Mouse (Mus musculus) thymus, adult 2 months (tissue): ENCODE data around the gene Lsm2. TPM values are rescaled to one million over a fixed set of nuclear protein-coding genes. Genes with fewer than 3 reads are reported as not detected.
"Not testable (repeated sequence)": the region's sequence is repeated elsewhere in the genome, so short reads cannot be mapped to it uniquely, and the experiment has no call there.

Source experiments
- DNase-seq: peaks from one replicate; pipeline ENCODE4 v3.0.0; 2021
- H3K27ac ChIP-seq: fragments of 200-500 bp; 2 replicates; pipeline ENCODE4 v1.5.1; 2012; ENCODE audit warnings: low read length, control low read depth; ENCODE audit not compliant: control insufficient read depth, insufficient read depth
- H3K27me3 ChIP-seq: fragments of 200-500 bp; 2 replicates; pipeline ENCODE4 v1.6.1; 2012; ENCODE audit warnings: mild to moderate bottlenecking, low read length, moderate library complexity, mixed read lengths; ENCODE audit not compliant: control insufficient read depth, insufficient read depth
- H3K36me3 ChIP-seq: fragments of 200-500 bp; 2 replicates; pipeline ENCODE4 v1.6.1; 2012; ENCODE audit warnings: mild to moderate bottlenecking, low read length, moderate library complexity; ENCODE audit not compliant: control insufficient read depth, insufficient read depth
- H3K4me1 ChIP-seq: fragments of 200-500 bp; replicated peaks from 2 replicates; pipeline ENCODE4 v1.6.1; 2012; ENCODE audit warnings: low read length; ENCODE audit not compliant: control insufficient read depth, insufficient read depth
- H3K4me3 ChIP-seq: fragments of 200-500 bp; 2 replicates; pipeline ENCODE4 v1.5.1; 2012; ENCODE audit warnings: mild to moderate bottlenecking, low read length, control low read depth, moderate library complexity; ENCODE audit not compliant: control insufficient read depth, insufficient read depth
- CTCF ChIP-seq: fragments of 200-500 bp; IDR thresholded peaks from 2 replicates; pipeline ENCODE4 v1.5.1; 2012; ENCODE audit warnings: mild to moderate bottlenecking, control low read depth, low read length, moderate library complexity, borderline replicate concordance; ENCODE audit not compliant: control insufficient read depth, poor library complexity, insufficient read depth; ENCODE audit errors: extremely low read depth
- POLR2A ChIP-seq: fragments of 200-500 bp; IDR thresholded peaks from 2 replicates; pipeline ENCODE4 v1.6.1; 2012; ENCODE audit warnings: mild to moderate bottlenecking, low read length, control low read depth, moderate library complexity; ENCODE audit not compliant: control insufficient read depth, poor library complexity, insufficient read depth; ENCODE audit errors: extremely low read depth
- WGBS: fragments of 180-500 bp; shearing (Covaris S2); methylation state at CpG from one replicate; pipeline ENCODE4 v1.1.7; 2018; 5-methylcytosine and 5-hydroxymethylcytosine counted together
- polyA plus RNA-seq: library from polyadenylated mRNA; depleted of rRNA; stranded (reverse); fragments of >200 nt; gene quantifications from 2 replicates; pipeline ENCODE4 v1.2.3, GENCODE M21; 2012

Gene Lsm2
- polyA plus RNA-seq, 1 experiment, result 207 TPM

DNA sequence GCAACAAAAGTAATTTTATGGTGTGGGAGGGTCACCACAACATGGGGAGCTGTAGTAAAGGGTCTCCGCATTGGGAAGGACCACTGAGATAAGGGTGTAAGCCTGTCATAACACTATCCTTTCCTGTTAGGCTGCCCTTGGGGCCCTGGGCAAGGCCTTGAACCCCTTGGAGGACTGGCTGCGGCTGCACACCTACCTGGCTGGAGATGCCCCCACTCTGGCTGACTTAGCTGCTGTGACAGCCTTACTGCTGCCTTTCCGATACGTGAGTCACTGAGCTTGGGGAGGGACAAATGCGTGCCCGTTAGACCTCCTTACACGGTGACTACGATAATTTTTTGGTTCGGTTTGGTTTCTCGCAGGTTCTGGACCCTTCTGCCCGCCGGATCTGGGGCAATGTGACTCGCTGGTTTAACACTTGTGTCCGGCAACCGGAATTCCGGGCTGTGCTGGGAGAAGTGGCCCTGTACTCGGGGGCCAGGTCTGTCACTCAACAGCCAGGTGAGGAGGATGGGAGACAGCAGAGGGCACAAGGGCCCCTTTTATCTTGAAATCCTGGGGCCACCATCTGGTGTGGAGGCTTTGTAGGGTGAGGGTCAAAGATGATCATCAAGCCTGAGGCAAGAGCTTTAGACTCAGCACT is 22.5 kb downstream of the Lsm2 start:
- 97% methylated on average over 17 of the region's 17 CpGs for WGBS
- Histone ChIP-seq H3K4me1 (peaks cover 21% of the 10 kb centered on the region), H3K27ac (no peak overlapping the region), H3K4me3 (no peak overlapping the region), H3K36me3 (peaks cover 14% of the 10 kb centered on the region), H3K27me3 (no peaks in the 10 kb centered on the region)
- TF ChIP-seq POLR2A (no peak), CTCF (no peak)
- no peak for DNase-seq

DNA sequence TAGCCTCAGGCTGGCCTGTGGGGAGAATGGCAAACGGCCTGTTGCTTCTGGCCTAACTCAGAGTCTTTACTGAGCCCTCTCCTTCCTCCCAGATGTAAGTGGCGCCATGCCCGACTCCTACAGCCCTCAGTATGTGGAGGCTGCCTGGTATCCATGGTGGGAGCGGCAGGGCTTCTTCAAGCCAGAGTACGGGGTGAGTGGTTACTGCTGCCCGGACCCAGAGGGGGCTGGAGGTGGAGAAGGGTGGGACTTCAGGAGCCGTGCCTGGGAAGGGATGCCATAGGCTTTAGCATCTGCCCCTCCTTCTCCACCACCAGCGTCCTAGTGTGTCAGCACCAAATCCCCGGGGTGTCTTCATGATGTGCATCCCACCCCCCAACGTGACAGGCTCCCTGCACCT is 23.5 kb downstream of the Lsm2 start:
- Histone ChIP-seq H3K4me1 (peaks cover 14% of the 10 kb centered on the region), H3K27ac (no peak overlapping the region), H3K36me3 (peaks cover 14% of the 10 kb centered on the region), H3K4me3 (no peak overlapping the region), H3K27me3 (no peaks in the 10 kb centered on the region)
- no peak for TF ChIP-seq POLR2A
- no peak for TF ChIP-seq CTCF
- DNase-seq, result no peak
- 97% methylated on average over 10 of the region's 10 CpGs for WGBS

DNA sequence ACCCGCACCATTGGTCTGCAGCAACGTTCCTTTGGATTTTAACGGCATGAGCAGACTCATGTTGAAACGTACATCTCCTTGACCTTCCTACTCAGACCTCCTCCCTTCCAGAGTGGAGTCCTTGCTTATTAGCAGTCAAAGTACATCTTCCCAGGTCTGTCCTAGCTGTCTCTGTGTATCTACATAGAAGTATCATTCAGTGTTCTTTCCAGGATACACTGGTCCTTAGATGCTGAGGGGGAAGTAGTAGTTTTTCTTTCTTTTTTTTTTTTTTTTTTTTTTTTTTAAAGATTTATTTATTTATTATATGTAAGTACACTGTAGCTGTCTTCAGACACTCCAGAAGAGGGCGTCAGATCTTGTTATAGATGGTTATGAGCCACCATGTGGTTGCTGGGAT is 24.2 kb downstream of the Lsm2 start:
- H3K27me3 ChIP-seq, H3K4me3 ChIP-seq, H3K27ac ChIP-seq, DNase-seq: not testable (repeated sequence)
- 96% methylated on average over 4 of the region's 5 CpGs for WGBS
- Histone ChIP-seq H3K4me1 (peaks cover 14% of the 10 kb centered on the region), H3K36me3 (peaks cover 21% of the 10 kb centered on the region)

DNA sequence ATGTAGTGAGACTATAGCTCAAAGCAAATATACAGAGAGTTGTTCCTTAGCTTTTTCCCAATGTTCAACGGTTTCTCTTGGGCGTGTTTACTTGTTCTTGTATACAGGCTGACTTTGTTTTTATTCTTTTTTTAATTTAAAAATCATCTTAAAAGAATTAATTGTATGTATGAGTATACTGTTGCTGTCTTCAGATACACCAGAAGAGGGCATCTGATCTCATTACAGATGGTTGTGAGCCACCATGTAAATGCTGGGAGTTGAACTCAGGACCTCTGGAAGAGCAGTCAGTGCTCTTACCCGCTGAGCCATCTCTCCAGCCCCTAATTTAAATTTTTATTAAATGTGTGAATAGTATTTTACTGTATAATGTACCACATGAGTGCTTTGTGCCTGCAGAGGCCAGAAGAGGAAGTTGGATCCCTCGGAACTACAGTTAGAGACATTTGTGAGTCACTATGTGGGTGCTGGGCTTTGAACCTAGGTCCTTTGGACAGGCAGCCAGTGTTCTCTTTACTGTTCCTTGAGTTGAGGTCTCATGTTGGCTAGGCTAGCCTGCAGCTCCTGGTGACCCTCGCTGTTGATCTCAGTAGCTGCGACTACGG is 25.8 kb downstream of the Lsm2 start:
- Histone ChIP-seq H3K4me1 (peaks cover 4% of the 10 kb centered on the region), H3K27ac (no peak overlapping the region), H3K27me3 (no peaks in the 10 kb centered on the region), H3K4me3 (no peak overlapping the region), H3K36me3 (peaks cover 30% of the 10 kb centered on the region)
- DNase-seq, result no peak
- TF ChIP-seq POLR2A (no peak), CTCF (no peak)
- 95% methylated on average over 7 of the region's 7 CpGs for WGBS

DNA sequence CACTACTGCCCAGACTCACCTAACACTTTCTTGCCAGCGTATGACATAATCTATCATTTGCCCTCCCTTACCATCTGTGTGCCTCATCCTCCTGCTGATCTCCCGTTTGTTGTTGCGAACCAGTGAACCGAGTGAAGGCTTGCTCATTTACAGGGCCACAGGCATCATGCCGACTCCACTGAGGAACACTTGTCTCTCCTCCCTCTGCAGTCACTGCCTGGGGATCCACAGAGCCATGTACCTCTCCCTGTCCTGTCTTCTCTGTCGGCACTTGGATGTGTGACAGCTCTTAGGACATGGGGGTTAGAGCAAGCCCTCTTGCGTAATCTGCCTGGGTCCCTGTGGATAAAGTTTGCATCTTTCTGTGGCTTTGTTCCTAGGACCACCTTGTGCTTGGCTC is 27.9 kb downstream of the Lsm2 start:
- WGBS, result 98% methylated on average over 7 of the region's 7 CpGs
- Histone ChIP-seq H3K36me3 (peaks cover 39% of the 10 kb centered on the region), H3K27ac (no peak overlapping the region), H3K4me3 (no peak overlapping the region), H3K4me1 (no peaks in the 10 kb centered on the region), H3K27me3 (no peaks in the 10 kb centered on the region)
- TF ChIP-seq POLR2A (no peak), CTCF (no peak)
- no peak for DNase-seq

DNA sequence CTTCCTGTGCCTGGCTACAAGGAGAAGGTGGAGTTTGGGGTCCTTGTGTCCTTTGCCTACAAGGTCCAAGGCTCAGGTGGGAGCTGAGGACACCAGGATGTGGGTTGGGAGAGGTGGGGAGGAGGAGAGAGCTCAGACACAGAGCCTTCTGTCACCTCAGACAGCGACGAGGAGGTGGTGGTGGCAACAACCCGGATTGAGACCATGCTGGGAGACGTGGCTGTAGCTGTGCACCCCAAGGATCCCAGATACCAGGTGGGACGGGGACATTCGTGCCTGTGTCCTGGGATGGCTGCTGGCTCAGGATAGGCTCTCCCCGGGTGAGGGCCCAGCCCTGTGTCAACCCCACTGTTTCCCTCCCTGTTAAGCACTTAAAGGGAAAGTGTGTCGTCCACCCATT is 29.8 kb downstream of the Lsm2 start:
- Histone ChIP-seq H3K27me3 (no peaks in the 10 kb centered on the region), H3K36me3 (peaks cover 29% of the 10 kb centered on the region), H3K4me1 (peaks cover 4% of the 10 kb centered on the region), H3K27ac (no peak overlapping the region), H3K4me3 (no peak overlapping the region)
- no peak for DNase-seq
- WGBS, result 92% methylated on average over 8 of the region's 8 CpGs
- TF ChIP-seq POLR2A (no peak), CTCF (no peak)

DNA sequence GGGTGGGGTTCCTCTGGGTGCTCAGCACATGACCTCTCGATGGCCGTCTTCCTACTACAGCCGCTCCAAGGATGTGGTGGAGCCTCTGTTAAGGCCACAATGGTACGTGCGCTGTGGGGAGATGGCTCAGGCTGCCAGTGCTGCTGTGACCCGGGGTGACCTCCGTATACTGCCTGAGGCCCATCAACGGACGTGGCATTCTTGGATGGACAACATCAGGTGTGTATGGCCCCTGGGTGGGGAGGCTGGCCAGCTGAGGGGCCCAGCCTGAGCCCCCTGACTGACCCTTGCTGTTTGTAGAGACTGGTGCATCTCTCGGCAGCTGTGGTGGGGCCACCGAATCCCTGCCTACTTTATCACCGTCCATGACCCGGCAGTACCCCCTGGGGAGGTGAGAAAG is 30.8 kb downstream of the Lsm2 start:
- no peak for DNase-seq
- no peak overlapping the region for H3K27ac ChIP-seq
- H3K4me3 ChIP-seq, result no peak overlapping the region
- TF ChIP-seq CTCF (no peak), POLR2A (no peak)
- 93% methylated on average over 13 of the region's 13 CpGs for WGBS
- no peaks in the 10 kb centered on the region for H3K27me3 ChIP-seq
- peaks cover 14% of the 10 kb centered on the region for H3K4me1 ChIP-seq
- peaks cover 29% of the 10 kb centered on the region for H3K36me3 ChIP-seq
